Mouse (Mus musculus) liver, adult (tissue): ENCODE data around the gene Fam32a.

Experiments used
- GATA4 ChIP-seq: IDR thresholded peaks from 2 replicates; pipeline ENCODE4 v1.6.1; 2014; ENCODE audit warnings: mild to moderate bottlenecking, low read length; ENCODE audit not compliant: insufficient replicate concordance

Gene Fam32a

GRCm38 (mm10) chr8:72215871-72216270, 3.7 kb upstream of the Fam32a start:
- no peak for TF ChIP-seq GATA4

DNA sequence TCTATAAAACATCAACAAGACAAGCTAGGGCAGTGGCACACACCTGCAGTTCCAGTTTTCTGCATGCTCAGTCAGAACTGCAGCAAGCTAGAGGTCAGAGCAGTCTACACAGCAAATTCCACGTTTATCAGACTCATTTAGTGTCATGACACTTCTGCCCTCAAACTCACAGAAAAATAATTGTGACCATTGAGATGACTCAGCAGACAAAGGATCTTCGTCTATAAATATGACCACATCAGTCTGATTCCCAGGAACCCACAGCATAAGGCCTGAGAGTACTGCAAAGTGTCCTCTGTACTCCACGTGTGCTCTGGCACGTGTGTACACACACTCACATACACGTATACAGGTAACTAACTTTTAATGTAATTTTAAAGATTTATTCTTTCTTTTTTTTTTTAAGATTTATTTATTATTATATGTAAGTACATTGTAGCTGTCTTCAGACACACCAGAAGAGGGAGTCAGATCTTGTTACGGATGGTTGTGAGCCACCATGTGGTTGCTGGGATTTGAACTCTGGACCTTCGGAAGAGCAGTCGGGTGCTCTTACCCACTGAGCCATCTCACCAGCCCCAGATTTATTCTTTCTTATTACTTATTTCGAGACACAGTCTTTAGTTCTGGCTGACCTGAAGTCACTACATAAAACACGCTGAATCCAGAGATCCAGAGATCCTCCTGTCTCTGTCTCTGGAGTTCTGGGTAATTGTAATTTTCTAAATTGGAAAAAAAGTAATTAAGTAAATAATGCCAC, 569 bp upstream of the Fam32a start:
- no peak for TF ChIP-seq GATA4

DNA sequence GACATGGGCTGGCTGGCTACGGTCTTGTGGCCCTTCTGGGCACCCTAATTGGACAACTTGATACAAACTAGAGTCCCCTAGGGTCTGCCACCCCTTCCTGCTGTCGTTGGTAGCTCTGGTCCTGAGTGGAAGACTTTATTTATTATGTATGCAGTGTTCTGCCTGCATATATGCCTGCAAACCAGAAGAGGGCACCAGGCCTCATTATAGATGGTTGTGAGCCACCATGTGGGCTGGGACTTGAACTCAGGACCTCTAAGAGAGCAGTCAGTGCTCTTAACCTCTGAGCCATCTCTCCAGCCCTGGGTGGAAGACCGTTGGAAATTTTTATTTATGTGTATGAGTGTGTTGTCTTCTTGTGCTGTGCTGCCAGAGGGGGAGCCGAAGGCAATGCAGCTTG, 1.2 kb downstream of the Fam32a start:
- TF ChIP-seq GATA4 = no peak

- TF ChIP-seq GATA4 = no peak
These were observed 3.1 kb downstream of the Fam32a start for GRCm38 (mm10) chr8:72222656-72223055.

- TF ChIP-seq GATA4 = peak; percentile 95
These were observed 20.2 kb downstream of the Fam32a start, which contains the start of gene Ap1m1 for GRCm38 (mm10) chr8:72239499-72240402. Gene Ap1m1, plus strand, starts transcription at chr8:72240018.

DNA sequence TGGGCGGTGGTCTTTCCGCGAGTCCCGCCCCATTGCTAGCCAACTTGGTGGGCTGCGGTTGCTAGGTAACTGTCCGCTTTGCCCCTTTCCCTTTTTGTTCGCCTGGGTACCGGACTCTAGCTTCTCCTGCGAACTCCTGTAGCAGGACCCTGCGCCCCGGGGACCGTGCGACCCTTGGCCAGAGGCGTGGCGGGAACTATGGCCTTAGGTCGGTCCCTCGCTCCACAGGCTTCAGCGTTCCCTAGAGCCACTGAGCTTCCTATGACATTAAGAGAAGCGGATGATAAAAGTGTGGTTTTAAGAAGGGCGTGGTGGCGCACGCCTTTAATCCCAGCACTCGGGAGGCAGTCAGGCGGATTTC, 20.9 kb downstream of the Fam32a start:
- TF ChIP-seq GATA4 = no peak

DNA sequence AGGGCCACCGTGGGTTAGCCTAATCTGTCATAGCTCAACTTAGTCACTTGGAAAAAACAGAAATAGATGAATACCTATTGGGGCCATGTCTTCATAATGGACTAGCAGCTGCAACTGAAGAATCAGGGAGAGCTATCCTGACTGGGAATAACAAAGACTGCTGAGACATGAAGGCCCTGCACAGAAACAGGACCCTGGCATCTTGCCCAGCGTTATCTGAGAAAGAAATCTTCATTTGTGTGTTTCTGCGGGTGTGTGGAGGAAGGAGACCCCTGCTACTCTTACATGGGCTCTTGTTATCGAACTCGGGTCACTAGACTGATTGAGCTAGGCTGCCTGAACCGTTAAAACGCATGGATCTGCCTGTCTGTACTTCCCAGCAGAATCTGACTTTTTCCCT, 21.4 kb downstream of the Fam32a start:
- TF ChIP-seq GATA4 = no peak

DNA sequence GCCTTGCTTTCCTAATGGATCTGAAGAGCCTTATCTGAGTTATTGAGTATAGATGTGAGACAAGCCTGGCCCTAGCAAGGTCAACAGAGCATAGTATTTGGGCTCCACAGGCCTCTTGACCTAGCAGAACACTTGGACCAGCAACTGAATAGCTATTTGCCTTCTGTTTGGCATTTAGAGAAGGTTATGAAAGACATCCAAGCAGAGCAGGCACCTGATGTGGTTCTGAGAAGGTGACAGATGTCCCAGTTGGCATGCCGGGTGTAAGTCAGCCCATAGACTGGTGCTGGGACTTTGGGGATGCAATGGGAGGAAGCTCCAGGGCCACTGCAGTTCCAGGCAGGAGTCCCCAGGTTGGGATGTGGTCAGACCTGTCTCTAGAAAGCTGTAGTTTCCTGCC, 22.7 kb downstream of the Fam32a start:
- no peak for TF ChIP-seq GATA4

- TF ChIP-seq GATA4 = no peak
These were observed 25.1 kb downstream of the Fam32a start for GRCm38 (mm10) chr8:72244610-72245009.

DNA sequence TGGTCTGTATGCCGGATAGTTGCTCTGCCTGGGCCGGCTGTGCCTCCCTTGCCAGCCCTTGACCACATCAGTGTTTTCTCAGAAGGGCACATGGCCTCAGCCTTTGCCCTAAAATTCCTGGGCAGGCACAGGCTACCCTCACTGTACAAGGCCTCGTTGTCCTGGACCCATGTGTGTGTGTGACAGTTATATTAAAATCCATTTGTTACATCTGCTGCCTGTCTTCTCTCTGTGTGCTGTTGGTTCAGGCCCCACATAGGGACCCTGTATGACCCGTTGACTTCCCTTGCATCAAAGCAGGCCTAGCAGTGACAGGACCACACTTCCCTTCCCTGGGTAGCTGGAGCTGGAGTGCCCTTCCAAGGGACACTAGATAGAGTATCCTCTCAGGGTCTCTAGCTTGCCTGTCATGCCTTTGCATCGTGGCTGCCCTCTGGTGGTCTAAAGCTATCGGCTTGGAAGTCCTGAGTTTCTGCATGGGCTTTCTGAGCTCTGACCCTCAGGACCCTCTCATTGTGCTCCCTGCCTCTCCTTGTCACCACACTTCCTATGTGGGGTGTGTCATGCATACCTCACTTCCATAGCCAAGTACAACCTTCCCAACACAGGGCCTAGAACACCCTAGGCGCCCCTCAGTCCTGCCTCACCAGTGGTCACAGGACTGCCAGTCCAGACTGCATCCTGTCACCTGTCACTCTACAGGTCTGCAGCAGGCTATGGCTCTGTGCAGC, 37.8 kb downstream of the Fam32a start:
- no peak for TF ChIP-seq GATA4

- TF ChIP-seq GATA4 = no peak
These were observed 38.3 kb downstream of the Fam32a start for GRCm38 (mm10) chr8:72257902-72258238.

GRCm38 (mm10) chr8:72259862-72260261, 40.3 kb downstream of the Fam32a start:
- TF ChIP-seq GATA4 = no peak

DNA sequence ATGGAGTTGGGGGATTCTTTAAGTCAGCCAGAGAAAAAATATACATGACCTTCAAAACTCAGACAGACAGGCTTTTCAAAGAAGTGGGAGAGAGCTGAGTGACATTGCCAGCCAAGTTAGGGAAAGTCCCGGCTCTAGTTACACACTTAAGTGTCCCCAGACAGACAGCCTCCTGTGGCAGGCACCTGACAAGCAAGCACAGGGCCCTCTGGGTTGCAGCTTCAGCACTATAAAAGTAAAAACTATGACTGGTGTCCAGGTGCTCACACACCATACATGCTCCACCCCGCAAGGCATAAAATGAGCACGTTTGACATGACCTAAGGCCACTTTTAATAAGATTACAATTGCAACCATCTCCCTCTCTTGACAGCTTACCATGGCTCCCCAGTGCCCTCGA, 41.1 kb downstream of the Fam32a start:
- TF ChIP-seq GATA4 = no peak

DNA sequence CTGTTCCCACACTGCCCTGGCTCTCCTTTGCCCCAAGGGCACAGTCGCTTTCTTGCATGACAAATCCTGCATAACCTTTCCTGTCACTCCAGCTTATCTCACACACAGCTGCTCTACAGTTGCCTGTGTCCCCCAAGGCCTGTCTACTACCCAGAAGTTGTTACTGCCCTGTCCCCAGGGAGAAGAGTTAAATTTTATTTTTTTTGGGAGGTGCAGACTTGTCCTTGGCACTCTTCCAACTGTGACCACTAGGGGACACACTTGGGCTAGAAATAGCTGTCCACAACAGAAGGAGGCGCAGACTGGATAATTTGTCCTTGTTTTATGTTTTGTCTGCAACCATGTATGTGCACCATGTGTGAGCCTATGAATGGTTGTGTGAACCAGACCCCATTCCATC, 41.5 kb downstream of the Fam32a start:
- TF ChIP-seq GATA4 = no peak

DNA sequence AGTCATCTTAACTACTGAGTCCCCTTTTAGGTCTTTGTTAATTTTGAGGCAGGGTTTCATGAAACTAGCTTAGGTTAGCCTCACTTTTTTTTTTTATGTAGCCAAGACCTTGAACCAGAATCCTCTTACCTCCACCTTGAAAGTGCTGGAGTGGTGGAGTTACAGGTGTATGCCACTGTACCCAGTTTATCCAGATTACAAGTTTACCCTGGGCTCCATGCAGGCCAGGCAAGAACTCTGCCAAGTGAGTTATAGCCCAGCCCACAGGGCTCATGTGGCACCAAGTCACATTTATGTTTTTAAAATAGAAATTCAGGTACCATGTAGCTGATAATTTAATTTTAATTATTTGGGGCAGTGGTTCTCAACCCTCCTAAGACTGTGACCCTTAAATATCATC, 41.9 kb downstream of the Fam32a start:
- TF ChIP-seq GATA4 = no peak

DNA sequence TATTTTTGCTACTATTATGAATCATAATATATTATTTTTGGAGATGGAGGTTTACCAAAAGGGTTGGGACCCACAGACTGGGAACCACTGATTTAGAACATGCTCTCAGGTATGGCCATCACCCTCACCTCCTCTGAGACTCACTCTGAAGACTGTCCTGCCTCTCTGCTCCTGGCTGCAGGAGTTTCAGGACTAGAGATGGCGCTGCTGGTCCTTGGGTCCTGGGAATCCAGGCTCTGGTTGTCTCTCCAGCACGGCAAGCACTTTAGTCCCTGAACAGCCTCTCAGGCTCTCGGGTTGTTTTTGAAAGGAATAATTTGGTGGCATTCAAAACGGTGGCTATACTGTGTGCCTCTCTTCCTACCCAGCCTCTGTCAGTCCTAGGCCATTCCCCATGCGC, 42.3 kb downstream of the Fam32a start:
- no peak for TF ChIP-seq GATA4
